Mouse (Mus musculus): ENCODE results near the gene Rpgrip1l. TPM values are rescaled to one million over a fixed set of nuclear protein-coding genes. Genes with fewer than 3 reads are reported as not detected.
A peak's percentile ranks its signal among the peaks of the same experiment; 100 is the strongest.

Gene Rpgrip1l
- polyA plus RNA-seq, 1 experiment from 2014 or later: 14.7 TPM

- Histone ChIP-seq H3K36me3 (ENCODE audit: control insufficient read depth, insufficient read depth, low read length) (no peaks in the 10 kb centered on the region), H3K4me2 (ENCODE audit: low read length) (no peak overlapping the region), H3K27me3 (replicated peaks; ENCODE audit: control insufficient read depth, insufficient read depth, low read length) (no peaks in the 10 kb centered on the region), H3K4me3 (ENCODE audit: low read depth, low read length) (no peak overlapping the region), H3K9ac (ENCODE audit: low read length) (no peak overlapping the region), H3K4me1 (ENCODE audit: control insufficient read depth, insufficient read depth, low read length) (no peaks in the 10 kb centered on the region), H3K27ac (ENCODE audit: low read depth, low read length) (no peak overlapping the region), H3K9me3 (replicated peaks; ENCODE audit: control insufficient read depth, low read length) (no peaks in the 10 kb centered on the region)
- no peak for DNase-seq (ENCODE audit: low spot score)
- no peak for ATAC-seq
- 80% methylated on average over 12 of the region's 12 CpGs for WGBS
Measured at GRCm38 (mm10) chr8:91196661-91197060, 116.4 kb downstream of the Rpgrip1l start.

- peaks cover 5% of the 10 kb centered on the region for H3K27me3 ChIP-seq (replicated peaks; ENCODE audit: control insufficient read depth, insufficient read depth, low read length)
Measured at GRCm38 (mm10) chr8:91194081-91194480, 119.0 kb downstream of the Rpgrip1l start.

GRCm38 (mm10) chr8:91192941-91193340 is 120.1 kb downstream of the Rpgrip1l start:
- no peak overlapping the region for H3K27ac ChIP-seq (ENCODE audit: low read depth, low read length)
- 0 out of 2 replicates have a peak, but pooled peaks cover 4% of the 10 kb centered on the region for H3K4me1 ChIP-seq (ENCODE audit: control insufficient read depth, insufficient read depth, low read length)
- H3K36me3 ChIP-seq (ENCODE audit: control insufficient read depth, insufficient read depth, low read length): no peaks in the 10 kb centered on the region
- peaks cover 5% of the 10 kb centered on the region for H3K27me3 ChIP-seq (replicated peaks; ENCODE audit: control insufficient read depth, insufficient read depth, low read length)
- H3K4me2 ChIP-seq (ENCODE audit: low read length): no peak overlapping the region
- H3K4me3 ChIP-seq (ENCODE audit: low read depth, low read length): no peak overlapping the region
- 79% methylated on average over 5 of the region's 5 CpGs for WGBS
- no peak for DNase-seq (ENCODE audit: low spot score)
- no peak for ATAC-seq
- H3K9me3 ChIP-seq (replicated peaks; ENCODE audit: control insufficient read depth, low read length): no peaks in the 10 kb centered on the region
- no peak overlapping the region for H3K9ac ChIP-seq (ENCODE audit: low read length)

More at GRCm38 (mm10) chr8:91194081-91194480, 119.0 kb downstream of the Rpgrip1l start:
- Histone ChIP-seq H3K4me3 (ENCODE audit: low read depth, low read length) (no peak overlapping the region), H3K4me2 (ENCODE audit: low read length) (no peak overlapping the region), H3K9ac (ENCODE audit: low read length) (no peak overlapping the region), H3K9me3 (replicated peaks; ENCODE audit: control insufficient read depth, low read length) (no peaks in the 10 kb centered on the region), H3K36me3 (ENCODE audit: control insufficient read depth, insufficient read depth, low read length) (no peaks in the 10 kb centered on the region), H3K27ac (ENCODE audit: low read depth, low read length) (no peak overlapping the region), H3K4me1 (ENCODE audit: control insufficient read depth, insufficient read depth, low read length) (0 out of 2 replicates have a peak, but pooled peaks cover 4% of the 10 kb centered on the region)
- ATAC-seq (no peak), DNase-seq (ENCODE audit: low spot score) (no peak)
- 78% methylated on average over 2 of the region's 2 CpGs for WGBS

GRCm38 (mm10) chr8:91190816-91191340 is 122.2 kb downstream of the Rpgrip1l start:
- Histone ChIP-seq H3K9ac (ENCODE audit: low read length) (no peak overlapping the region), H3K4me2 (ENCODE audit: low read length) (peak overlapping the region; percentile 26), H3K4me3 (ENCODE audit: low read depth, low read length) (no peak overlapping the region), H3K4me1 (ENCODE audit: control insufficient read depth, insufficient read depth, low read length) (0 out of 2 replicates have a peak, but pooled peaks cover 4% of the 10 kb centered on the region), H3K36me3 (ENCODE audit: control insufficient read depth, insufficient read depth, low read length) (no peaks in the 10 kb centered on the region), H3K27ac (ENCODE audit: low read depth, low read length) (no peak overlapping the region), H3K9me3 (replicated peaks; ENCODE audit: control insufficient read depth, low read length) (no peaks in the 10 kb centered on the region), H3K27me3 (replicated peaks; ENCODE audit: control insufficient read depth, insufficient read depth, low read length) (peaks cover 5% of the 10 kb centered on the region)
- DNase-seq (ENCODE audit: low spot score) (peak; percentile 90), ATAC-seq (peak; percentile 87)
- under 1% methylated on average over 17 of the region's 17 CpGs for WGBS

GRCm38 (mm10) chr8:91188152-91188551 is 124.9 kb downstream of the Rpgrip1l start:
- H3K4me2 ChIP-seq (ENCODE audit: low read length): no peak overlapping the region
- H3K36me3 ChIP-seq (ENCODE audit: control insufficient read depth, insufficient read depth, low read length): no peaks in the 10 kb centered on the region
- 73% methylated on average over 10 of the region's 11 CpGs for WGBS
- no peak overlapping the region for H3K9ac ChIP-seq (ENCODE audit: low read length)
- 0 out of 2 replicates have a peak, but pooled peaks cover 4% of the 10 kb centered on the region for H3K4me1 ChIP-seq (ENCODE audit: control insufficient read depth, insufficient read depth, low read length)
- peaks cover 5% of the 10 kb centered on the region for H3K27me3 ChIP-seq (replicated peaks; ENCODE audit: control insufficient read depth, insufficient read depth, low read length)
- 0 out of 2 replicates have a peak, but pooled peaks cover 3% of the 10 kb centered on the region for H3K9me3 ChIP-seq (replicated peaks; ENCODE audit: control insufficient read depth, low read length)
- no peak for ATAC-seq
- no peak overlapping the region for H3K4me3 ChIP-seq (ENCODE audit: low read depth, low read length)
- DNase-seq (ENCODE audit: low spot score): no peak
- no peak overlapping the region for H3K27ac ChIP-seq (ENCODE audit: low read depth, low read length)

GRCm38 (mm10) chr8:91186372-91186771 is 126.7 kb downstream of the Rpgrip1l start:
- no peak overlapping the region for H3K4me2 ChIP-seq (ENCODE audit: low read length)
- no peak for DNase-seq (ENCODE audit: low spot score)
- peaks cover 5% of the 10 kb centered on the region for H3K27me3 ChIP-seq (replicated peaks; ENCODE audit: control insufficient read depth, insufficient read depth, low read length)
- H3K27ac ChIP-seq (ENCODE audit: low read depth, low read length): no peak overlapping the region
- no peak overlapping the region for H3K4me3 ChIP-seq (ENCODE audit: low read depth, low read length)
- no peaks in the 10 kb centered on the region for H3K36me3 ChIP-seq (ENCODE audit: control insufficient read depth, insufficient read depth, low read length)
- 87% methylated on average over 12 of the region's 12 CpGs for WGBS
- no peak overlapping the region for H3K9ac ChIP-seq (ENCODE audit: low read length)
- H3K9me3 ChIP-seq (replicated peaks; ENCODE audit: control insufficient read depth, low read length): 0 out of 2 replicates have a peak, but pooled peaks cover 3% of the 10 kb centered on the region
- no peak for ATAC-seq
- H3K4me1 ChIP-seq (ENCODE audit: control insufficient read depth, insufficient read depth, low read length): 0 out of 2 replicates have a peak, but pooled peaks cover 4% of the 10 kb centered on the region

- Histone ChIP-seq H3K4me1 (ENCODE audit: control insufficient read depth, insufficient read depth, low read length) (no peaks in the 10 kb centered on the region), H3K9me3 (replicated peaks; ENCODE audit: control insufficient read depth, low read length) (no peaks in the 10 kb centered on the region), H3K27ac (ENCODE audit: low read depth, low read length) (no peak overlapping the region), H3K4me2 (ENCODE audit: low read length) (no peak overlapping the region), H3K9ac (ENCODE audit: low read length) (no peak overlapping the region), H3K27me3 (replicated peaks; ENCODE audit: control insufficient read depth, insufficient read depth, low read length) (no peaks in the 10 kb centered on the region), H3K36me3 (ENCODE audit: control insufficient read depth, insufficient read depth, low read length) (no peaks in the 10 kb centered on the region), H3K4me3 (ENCODE audit: low read depth, low read length) (no peak overlapping the region)
- no peak for ATAC-seq
- DNase-seq (ENCODE audit: low spot score): no peak
- WGBS: 70% methylated on average over 1 of the region's 1 CpGs
Measured at GRCm38 (mm10) chr8:91177708-91178107, 135.4 kb downstream of the Rpgrip1l start.

GRCm38 (mm10) chr8:91176176-91176575 is 136.9 kb downstream of the Rpgrip1l start:
- Histone ChIP-seq H3K4me2 (ENCODE audit: low read length) (no peak overlapping the region), H3K9ac (ENCODE audit: low read length) (no peak overlapping the region), H3K27ac (ENCODE audit: low read depth, low read length) (no peak overlapping the region), H3K9me3 (replicated peaks; ENCODE audit: control insufficient read depth, low read length) (no peaks in the 10 kb centered on the region), H3K36me3 (ENCODE audit: control insufficient read depth, insufficient read depth, low read length) (no peaks in the 10 kb centered on the region), H3K4me3 (ENCODE audit: low read depth, low read length) (no peak overlapping the region), H3K4me1 (ENCODE audit: control insufficient read depth, insufficient read depth, low read length) (peaks cover 5% of the 10 kb centered on the region), H3K27me3 (replicated peaks; ENCODE audit: control insufficient read depth, insufficient read depth, low read length) (no peaks in the 10 kb centered on the region)
- no peak for DNase-seq (ENCODE audit: low spot score)
- no peak for ATAC-seq
- WGBS: 58% methylated on average over 14 of the region's 14 CpGs

GRCm38 (mm10) chr8:91171605-91172004 is 141.5 kb downstream of the Rpgrip1l start:
- Histone ChIP-seq H3K36me3 (ENCODE audit: control insufficient read depth, insufficient read depth, low read length) (no peaks in the 10 kb centered on the region), H3K27me3 (replicated peaks; ENCODE audit: control insufficient read depth, insufficient read depth, low read length) (no peaks in the 10 kb centered on the region), H3K4me1 (ENCODE audit: control insufficient read depth, insufficient read depth, low read length) (peaks cover 11% of the 10 kb centered on the region), H3K27ac (ENCODE audit: low read depth, low read length) (no peak overlapping the region), H3K9me3 (replicated peaks; ENCODE audit: control insufficient read depth, low read length) (no peaks in the 10 kb centered on the region), H3K4me3 (ENCODE audit: low read depth, low read length) (no peak overlapping the region), H3K9ac (ENCODE audit: low read length) (no peak overlapping the region), H3K4me2 (ENCODE audit: low read length) (peak overlapping the region; percentile 47; the same call in 1 of the 2 replicates)
- ATAC-seq (peak; percentile 62), DNase-seq (ENCODE audit: low spot score) (peak; percentile 56)
- 25% methylated on average over 13 of the region's 13 CpGs for WGBS
